18 mouse cellular contexts compared by ENCODE assay signal in the genomic region with DNA sequence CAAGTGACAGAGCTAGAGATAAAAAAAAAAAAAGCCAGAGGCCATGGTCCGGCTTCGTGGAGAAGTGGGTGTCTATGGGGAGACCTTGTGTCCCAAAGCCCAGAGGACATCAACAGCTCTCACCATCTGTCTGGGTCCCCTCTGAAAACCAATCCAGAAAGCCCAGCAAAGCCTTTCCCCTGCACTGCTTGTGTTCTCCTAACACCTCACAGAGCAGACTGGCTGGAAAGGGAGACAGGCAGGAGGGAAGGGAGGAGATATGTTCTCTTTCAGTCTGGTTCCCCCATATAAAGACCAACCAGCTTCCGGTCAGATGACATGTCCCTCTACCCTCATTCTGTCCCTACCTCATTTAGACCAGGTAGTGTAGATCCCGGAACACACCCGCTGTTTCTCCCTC. TPM values are rescaled to one million over a fixed set of nuclear protein-coding genes. Genes with fewer than 3 reads are reported as not detected.
DNase-seq lines count a peak whose midpoint lies in the region; ATAC-seq and TF ChIP-seq lines count a peak whose summit lies in the region.
"Had no signal": no experiment of that assay in that cellular context is flagged by ENCODE, and none has a peak within 500 bp of the region (broad histone marks: within the 10 kb centered on the region; RNA-seq: fewer than 3 reads in every experiment).

No protein-coding gene starts in this region.

- peaks cover 10% of the 10 kb centered on the region; the same call in 1 of the 2 replicates for H3K27me3 ChIP-seq in forebrain, embryonic 14.5 days (replicated peaks; ENCODE audit: control insufficient read depth, insufficient read depth, low read length)
- H3K27me3 ChIP-seq in hindbrain, postnatal 0 days (ENCODE audit: insufficient read depth, low read length) = no peaks in the 10 kb centered on the region
- H3K27me3 ChIP-seq in neural tube, embryonic 14.5 days (ENCODE audit: control insufficient read depth, insufficient read depth, low read length) = peaks cover 9% of the 10 kb centered on the region
- peaks cover 69% of the 10 kb centered on the region for H3K27me3 ChIP-seq in intestine, embryonic 16.5 days (replicated peaks; ENCODE audit: control insufficient read depth, insufficient read depth, low read length)

- H3K9me3 ChIP-seq in forebrain, embryonic 14.5 days (replicated peaks; ENCODE audit: control insufficient read depth, low read length) = no peaks in the 10 kb centered on the region
- H3K9me3 ChIP-seq in hindbrain, postnatal 0 days (ENCODE audit: low read length) = no peaks in the 10 kb centered on the region
- no peaks in the 10 kb centered on the region for H3K9me3 ChIP-seq in neural tube, embryonic 14.5 days (ENCODE audit: control insufficient read depth, low read length)
- no peaks in the 10 kb centered on the region for H3K9me3 ChIP-seq in intestine, embryonic 16.5 days (ENCODE audit: control insufficient read depth, low read length)
- H3K9me3 ChIP-seq: embryonic facial prominence, embryonic 12.5 days; lung, embryonic 15.5 days had no signal

- H3K36me3 ChIP-seq in forebrain, embryonic 14.5 days (ENCODE audit: control insufficient read depth, insufficient read depth, low read length) = no peaks in the 10 kb centered on the region
- H3K36me3 ChIP-seq in hindbrain, postnatal 0 days (ENCODE audit: insufficient read depth, low read length) = no peaks in the 10 kb centered on the region
- H3K36me3 ChIP-seq in neural tube, embryonic 14.5 days (ENCODE audit: control insufficient read depth, insufficient read depth, low read length) = no peaks in the 10 kb centered on the region
- no peaks in the 10 kb centered on the region for H3K36me3 ChIP-seq in intestine, embryonic 16.5 days (ENCODE audit: control insufficient read depth, insufficient read depth, low read length)
- H3K36me3 ChIP-seq: embryonic facial prominence, embryonic 12.5 days; G1E; lung, embryonic 15.5 days had no signal

- H3K4me3 ChIP-seq in forebrain, embryonic 14.5 days (ENCODE audit: low read depth, low read length) = peak overlapping the region; percentile 83
- peak overlapping the region; percentile 88 for H3K4me3 ChIP-seq in hindbrain, postnatal 0 days (ENCODE audit: low read length)
- peak overlapping the region; percentile 80 for H3K4me3 ChIP-seq in neural tube, embryonic 14.5 days (ENCODE audit: low read depth, low read length)
- H3K4me3 ChIP-seq in intestine, embryonic 16.5 days (ENCODE audit: low read length) = no peak overlapping the region
- H3K4me3 ChIP-seq: embryonic facial prominence, embryonic 12.5 days; lung, embryonic 15.5 days had no signal

- H3K4me1 ChIP-seq in forebrain, embryonic 14.5 days (ENCODE audit: control insufficient read depth, insufficient read depth, low read length) = peaks cover 9% of the 10 kb centered on the region
- peaks cover 5% of the 10 kb centered on the region; the same call in 1 of the 2 replicates for H3K4me1 ChIP-seq in hindbrain, postnatal 0 days (ENCODE audit: insufficient read depth, low read length)
- 0 out of 2 replicates have a peak, but pooled peaks cover 2% of the 10 kb centered on the region for H3K4me1 ChIP-seq in neural tube, embryonic 14.5 days (ENCODE audit: control insufficient read depth, insufficient read depth, low read length)
- H3K4me1 ChIP-seq in intestine, embryonic 16.5 days (ENCODE audit: control insufficient read depth, insufficient read depth, low read length) = peaks cover 7% of the 10 kb centered on the region; the same call in 1 of the 2 replicates

- TF ChIP-seq CTCF in hindbrain, postnatal 0 days (IDR thresholded peaks at IDR 0.05; ENCODE audit: low read depth) = no peak

- ATAC-seq in forebrain, embryonic 14.5 days = no peak
- ATAC-seq in hindbrain, postnatal 0 days = no peak
- ATAC-seq in neural tube, embryonic 14.5 days (ENCODE audit: low read depth) = no peak
- no peak for ATAC-seq in intestine, embryonic 16.5 days

- peak; percentile 24 for DNase-seq in cerebellum, adult 9-11 months
- no peak for DNase-seq in cerebellum, postnatal 10 days
- DNase-seq in forebrain, embryonic 14.5 days (ENCODE audit: low spot score) = no peak
- no peak for DNase-seq in hindbrain, postnatal 0 days (ENCODE audit: low spot score)
- DNase-seq in yolk sac, embryonic 10.5 days (ENCODE audit: low spot score) = no peak
- no peak for DNase-seq in MN1 (ENCODE audit: low spot score)
- DNase-seq: adrenal gland, postnatal 36 days; B cell, adult 2 months; heart, adult 18-20 months; heart, postnatal 14 days; kidney, adult 2 months; liver had no signal

- H3K9ac ChIP-seq in forebrain, embryonic 14.5 days (ENCODE audit: low read length) = peak overlapping the region; percentile 87
- H3K9ac ChIP-seq in hindbrain, postnatal 0 days (replicated peaks; ENCODE audit: low read length) = peak overlapping the region; percentile 78; the same call in 1 of the 2 replicates
- H3K9ac ChIP-seq in neural tube, embryonic 14.5 days (replicated peaks; ENCODE audit: low read depth, low read length) = peak overlapping the region; percentile 50
- no peak overlapping the region for H3K9ac ChIP-seq in intestine, embryonic 16.5 days (ENCODE audit: low read depth, low read length)
- H3K9ac ChIP-seq: embryonic facial prominence, embryonic 12.5 days; lung, embryonic 15.5 days had no signal

- 0 out of 2 replicates have a peak overlapping the region, but pooled peaks have one; percentile 55 for H3K27ac ChIP-seq in forebrain, embryonic 14.5 days (ENCODE audit: low read depth, low read length)
- H3K27ac ChIP-seq in hindbrain, postnatal 0 days = no peak overlapping the region
- H3K27ac ChIP-seq in neural tube, embryonic 14.5 days (ENCODE audit: low read depth, low read length) = no peak overlapping the region
- no peak overlapping the region for H3K27ac ChIP-seq in intestine, embryonic 16.5 days (ENCODE audit: low read length)
- H3K27ac ChIP-seq: embryonic facial prominence, embryonic 12.5 days; left cerebral cortex, adult 2 months; lung, embryonic 15.5 days had no signal

- peak overlapping the region; percentile 99 for H3K4me2 ChIP-seq in forebrain, embryonic 14.5 days (ENCODE audit: low read length)
- peak overlapping the region; percentile 97 for H3K4me2 ChIP-seq in hindbrain, postnatal 0 days (ENCODE audit: low read depth, low read length)
- peak overlapping the region; percentile 92 for H3K4me2 ChIP-seq in neural tube, embryonic 14.5 days (ENCODE audit: low read depth, low read length)
- no peak overlapping the region for H3K4me2 ChIP-seq in intestine, embryonic 16.5 days (ENCODE audit: low read depth, low read length)

- 68% methylated on average over 5 of the region's 5 CpGs for WGBS in forebrain, embryonic 14.5 days
- 43% methylated on average over 5 of the region's 5 CpGs for WGBS in hindbrain, postnatal 0 days
- WGBS in neural tube, embryonic 14.5 days = 46% methylated on average over 5 of the region's 5 CpGs
- 58% methylated on average over 5 of the region's 5 CpGs for WGBS in intestine, embryonic 16.5 days

RNA-seq across cellular contexts. Expression of a gene that starts 3.3 kb away (rescaled TPM):
- polyA plus RNA-seq in forebrain, embryonic 14.5 days (2014; fragmentation: Nextera tagmentation; extraction: Ambion mirVana) = 27.8 and 32.5 TPM in 2 replicates
- total RNA-seq in hindbrain, postnatal 0 days (2014; rRNA removed) = 50.3 and 60.1 TPM in 2 replicates
- 34.7 and 39.6 TPM in 2 replicates for polyA plus RNA-seq in hindbrain, postnatal 0 days (2015; fragmentation: Nextera tagmentation; extraction: Ambion mirVana)
- 42.0 and 48.7 TPM in 2 replicates for polyA plus RNA-seq in neural tube, embryonic 14.5 days (2014; fragmentation: Nextera tagmentation; extraction: Ambion mirVana)
- 5.0 and 5.1 TPM in 2 replicates for polyA plus RNA-seq in intestine, embryonic 16.5 days (2015; fragmentation: Nextera tagmentation; extraction: Ambion mirVana)
- polyA plus RNA-seq: G1E had no signal
